Mouse (Mus musculus) regulatory T cell (primary cell): ENCODE measurements around the gene Pdyn.

Experiments used
- in situ Hi-C: fragments of 300-600 bp; cut with MboI, MseI; formaldehyde crosslinking; loops from one replicate; pipeline ENCODE4 v1.15.1; 2025; ENCODE audit warnings: high pct_unique_total_duplicates

Pdyn gene

GRCm38 (mm10) chr2:129655033-129655432 is 44.6 kb downstream of the Pdyn start:
- in situ Hi-C loops, result no loop called here

GRCm38 (mm10) chr2:129654233-129654950 is 45.3 kb downstream of the Pdyn start:
- in situ Hi-C loops, result no loop called here

- in situ Hi-C loops, result no loop called here
Observed at GRCm38 (mm10) chr2:129653632-129654031, 46.0 kb downstream of the Pdyn start.

GRCm38 (mm10) chr2:129652616-129653015 is 47.0 kb downstream of the Pdyn start:
- in situ Hi-C loops, result no loop called here
